Mouse (Mus musculus) small intestine, adult 2 months (tissue): ENCODE data around the gene Togaram1. TPM values are rescaled to one million over a fixed set of nuclear protein-coding genes. Genes with fewer than 3 reads are reported as not detected.

Experiments used
- H3K27ac ChIP-seq: fragments of 200-500 bp; 2 replicates; pipeline ENCODE4 v1.5.1; 2012; ENCODE audit warnings: low read depth, low read length, control low read depth, inconsistent platforms; ENCODE audit not compliant: insufficient read depth
- H3K27me3 ChIP-seq: fragments of 200-500 bp; 2 replicates; pipeline ENCODE4 v1.6.1; 2012; ENCODE audit warnings: mild to moderate bottlenecking, moderate library complexity, low read length, inconsistent platforms; ENCODE audit not compliant: control insufficient read depth, insufficient read depth
- H3K36me3 ChIP-seq: fragments of 200-500 bp; 2 replicates; pipeline ENCODE4 v1.6.1; 2012; ENCODE audit warnings: mild to moderate bottlenecking, low read length, control low read depth, inconsistent platforms; ENCODE audit not compliant: control insufficient read depth, insufficient read depth
- H3K4me1 ChIP-seq: fragments of 200-500 bp; 2 replicates; pipeline ENCODE4 v1.6.1; 2012; ENCODE audit warnings: low read length, inconsistent platforms, mixed read lengths; ENCODE audit not compliant: control insufficient read depth, insufficient read depth, insufficient read length
- H3K4me3 ChIP-seq: fragments of 200-500 bp; 2 replicates; pipeline ENCODE4 v1.5.1; 2012; ENCODE audit warnings: low read depth, mild to moderate bottlenecking, control low read depth, inconsistent platforms, low read length, moderate library complexity
- CTCF ChIP-seq: fragments of 200-500 bp; IDR thresholded peaks from 2 replicates; pipeline ENCODE4 v1.5.1; 2012; ENCODE audit warnings: low read depth, mild to moderate bottlenecking, control low read depth, inconsistent platforms, low read length, moderate library complexity, mixed read lengths; ENCODE audit not compliant: insufficient replicate concordance, insufficient read length; ENCODE audit errors: extremely low read depth
- POLR2A ChIP-seq: fragments of 200-500 bp; IDR thresholded peaks from 2 replicates; pipeline ENCODE4 v1.6.1; 2012; ENCODE audit warnings: low read depth, mild to moderate bottlenecking, control low read depth, inconsistent platforms, low read length, moderate library complexity
- WGBS: fragments of 180-500 bp; shearing (Covaris S2); methylation state at CpG from one replicate; pipeline ENCODE4 v1.1.7; 2018; 5-methylcytosine and 5-hydroxymethylcytosine counted together
- polyA plus RNA-seq: library from polyadenylated mRNA; depleted of rRNA; stranded (reverse); fragments of >200 nt; gene quantifications from 2 replicates; pipeline ENCODE4 v1.2.3, GENCODE M21; 2012; rRNA removed

The Togaram1 gene
- 0.79 and 1.1 TPM in 2 replicates for polyA plus RNA-seq

DNA sequence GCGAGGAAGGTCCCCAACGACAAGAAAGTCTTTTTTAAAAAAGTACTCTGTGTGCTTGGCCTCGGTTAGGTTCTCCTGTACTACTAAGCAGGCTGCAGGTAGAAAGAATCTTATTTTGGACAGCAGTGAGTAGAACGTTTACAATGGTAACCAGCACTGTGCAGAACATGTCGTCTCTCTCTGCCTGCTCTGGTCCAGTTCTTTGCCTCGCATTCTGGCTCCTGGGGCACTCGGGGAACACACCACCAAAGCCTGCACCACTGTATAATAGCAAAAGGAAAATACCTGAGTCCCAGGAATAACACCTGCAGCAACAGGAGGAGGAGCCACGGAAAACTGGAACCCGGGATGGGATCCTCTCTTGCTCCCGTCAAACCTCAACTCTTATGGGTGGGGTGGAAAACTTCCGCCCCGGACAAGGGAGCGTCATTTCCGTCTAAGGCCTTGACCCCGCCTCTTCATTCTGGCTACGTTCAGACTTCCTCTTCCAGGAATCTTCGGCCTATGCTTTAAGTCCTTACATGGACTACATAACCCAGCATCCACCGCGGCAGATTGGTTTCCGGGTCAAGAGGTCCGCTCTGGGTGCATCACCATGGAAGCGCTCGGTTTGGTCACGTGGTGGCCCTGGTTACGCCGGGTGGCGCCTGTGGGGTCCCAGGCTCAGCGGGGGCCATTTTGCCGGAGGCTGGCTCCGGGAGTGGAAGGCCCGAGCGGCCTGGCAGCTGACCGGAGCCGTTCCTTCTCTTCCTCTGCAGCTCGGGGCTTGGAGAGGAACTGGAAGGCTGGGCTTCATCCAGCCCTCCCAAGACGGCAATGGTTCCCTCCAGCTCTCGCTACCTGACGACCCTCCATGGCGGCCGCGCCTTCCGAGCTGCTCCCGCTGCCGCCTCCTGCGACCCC, at the start of gene Togaram1, which contains the start of gene Klhl28:
Gene Togaram1, plus strand, starts transcription at position 681 of the 903 bp plus-strand sequence.
Gene Klhl28, minus strand, starts transcription at position 411 of the 903 bp plus-strand sequence.
- Histone ChIP-seq H3K27ac (peak within 1 kb of the TSS; percentile 57), H3K27me3 (no peaks in the 10 kb centered on the region), H3K4me1 (peaks cover 2% of the 10 kb centered on the region), H3K4me3 (peak within 1 kb of the TSS; percentile 91), H3K36me3 (no peaks in the 10 kb centered on the region)
- TF ChIP-seq POLR2A (peak; percentile 51), CTCF (no peak)
- WGBS: under 1% methylated on average over 45 of the region's 45 CpGs

GRCm38 (mm10) chr12:64916735-64917134, 48.9 kb upstream of the Togaram1 start:
- Histone ChIP-seq H3K36me3 (no peaks in the 10 kb centered on the region), H3K4me3 (no peak overlapping the region), H3K27ac (no peak overlapping the region), H3K27me3 (0 out of 2 replicates have a peak, but pooled peaks cover 3% of the 10 kb centered on the region), H3K4me1 (no peaks in the 10 kb centered on the region)
- TF ChIP-seq CTCF: no peak
- TF ChIP-seq POLR2A: no peak

- H3K4me3 ChIP-seq: peak within 1 kb of the TSS; percentile 66
- no peaks in the 10 kb centered on the region for H3K36me3 ChIP-seq
- no peak for TF ChIP-seq CTCF
- TF ChIP-seq POLR2A: no peak
- 0 out of 2 replicates have a peak, but pooled peaks cover 3% of the 10 kb centered on the region for H3K27me3 ChIP-seq
- under 1% methylated on average over 92 of the region's 93 CpGs for WGBS
- H3K27ac ChIP-seq: no peak within 1 kb of the TSS
- no peaks in the 10 kb centered on the region for H3K4me1 ChIP-seq
Observed at GRCm38 (mm10) chr12:64917578-64918471, 47.8 kb upstream of the Togaram1 start, which contains the start of gene Gm527. Gene Gm527, plus strand, starts transcription at chr12:64917906.

GRCm38 (mm10) chr12:64937493-64937892, 28.1 kb upstream of the Togaram1 start:
- no peaks in the 10 kb centered on the region for H3K4me1 ChIP-seq
- H3K27ac ChIP-seq: no peak overlapping the region
- H3K27me3 ChIP-seq: no peaks in the 10 kb centered on the region
- 85% methylated on average over 2 of the region's 2 CpGs for WGBS
- H3K4me3 ChIP-seq: no peak overlapping the region
- H3K36me3 ChIP-seq: peaks cover 2% of the 10 kb centered on the region; the same call in 1 of the 2 replicates
- TF ChIP-seq CTCF (no peak), POLR2A (no peak)

- Histone ChIP-seq H3K27me3 (no peaks in the 10 kb centered on the region), H3K27ac (peak overlapping the region; percentile 57; the same call in 1 of the 2 replicates), H3K4me3 (peak overlapping the region; percentile 80), H3K36me3 (no peaks in the 10 kb centered on the region), H3K4me1 (peaks cover 2% of the 10 kb centered on the region)
- WGBS: 3% methylated on average over 4 of the region's 4 CpGs
- TF ChIP-seq POLR2A: no peak
- no peak for TF ChIP-seq CTCF
Observed at GRCm38 (mm10) chr12:64964560-64964959, 1.0 kb upstream of the Togaram1 start.

GRCm38 (mm10) chr12:64966101-64966631, 562 bp downstream of the Togaram1 start:
- Histone ChIP-seq H3K4me1 (peaks cover 2% of the 10 kb centered on the region), H3K27ac (peak overlapping the region; percentile 37), H3K27me3 (no peaks in the 10 kb centered on the region), H3K36me3 (0 out of 2 replicates have a peak, but pooled peaks cover 3% of the 10 kb centered on the region), H3K4me3 (peak overlapping the region; percentile 91)
- WGBS: under 1% methylated on average over 44 of the region's 44 CpGs
- no peak for TF ChIP-seq CTCF
